Mouse (Mus musculus) layer of hippocampus, adult 18-20 months (tissue): Measurements from ENCODE around the gene Ramp1. TPM values are rescaled to one million over a fixed set of nuclear protein-coding genes. Genes with fewer than 3 reads are reported as not detected.

Source experiments
- DNase-seq, 2 experiments: peaks; one replicate each; pipeline ENCODE4 v3.0.0; 2022; ENCODE audit warnings: low spot score in 2 of 2
- long read RNA-seq: library from polyadenylated mRNA; stranded (forward); transcript quantifications from one replicate; pipeline ENCODE4 v2.0.0, GENCODE M21; 2021
- total RNA-seq, 2 experiments: library from RNA; stranded (reverse); gene quantifications; 2 replicates each; pipeline ENCODE4 v1.2.3; 2021

Gene Ramp1
- total RNA-seq, result 10 to 100 TPM; 58.6 to 64.0 TPM
- long read RNA-seq, transcript Ramp1-201 (3 exons, 2,325 nt), result major isoform, 49 of 54 reads
- long read RNA-seq, partial matches to known transcripts, result 1 of 54 reads
- long read RNA-seq, other reads (novel, unspliced or antisense), result 3 of 54 reads

DNA sequence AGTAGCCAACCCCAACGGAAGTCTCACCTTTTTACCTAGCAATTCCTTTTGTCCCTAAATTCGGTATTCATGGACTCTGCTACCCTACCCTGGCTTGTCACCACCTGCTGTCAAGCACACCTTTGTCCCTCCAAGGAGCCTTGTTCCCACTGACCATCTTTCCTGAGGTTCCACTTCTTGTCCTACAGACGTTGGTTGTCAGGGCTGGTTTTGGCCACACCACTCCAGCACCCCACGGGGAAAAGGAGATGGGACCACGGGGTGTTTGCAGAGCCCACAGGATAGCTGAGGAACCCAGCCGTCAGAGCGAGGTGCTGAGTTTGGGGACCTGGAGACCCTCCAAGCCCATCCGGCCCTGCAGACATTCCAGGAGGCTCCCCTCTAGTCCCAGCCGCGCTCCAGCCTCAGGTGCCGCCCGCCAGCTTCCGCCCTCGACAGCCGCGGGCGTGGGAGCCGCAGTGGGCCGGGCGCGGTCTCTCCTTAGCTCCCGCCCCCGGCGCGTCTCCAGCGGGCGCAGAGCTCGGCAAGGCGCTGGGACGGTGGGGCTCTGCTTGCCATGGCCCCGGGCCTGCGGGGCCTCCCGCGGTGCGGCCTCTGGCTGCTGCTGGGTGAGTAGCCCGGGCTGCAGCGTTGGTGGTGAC lies at the start of gene Ramp1:
TSS of gene Ramp1 (plus strand) at position 290 of the 641 bp plus-strand sequence.
- DNase-seq, result peak; percentile 51 to 67

DNA sequence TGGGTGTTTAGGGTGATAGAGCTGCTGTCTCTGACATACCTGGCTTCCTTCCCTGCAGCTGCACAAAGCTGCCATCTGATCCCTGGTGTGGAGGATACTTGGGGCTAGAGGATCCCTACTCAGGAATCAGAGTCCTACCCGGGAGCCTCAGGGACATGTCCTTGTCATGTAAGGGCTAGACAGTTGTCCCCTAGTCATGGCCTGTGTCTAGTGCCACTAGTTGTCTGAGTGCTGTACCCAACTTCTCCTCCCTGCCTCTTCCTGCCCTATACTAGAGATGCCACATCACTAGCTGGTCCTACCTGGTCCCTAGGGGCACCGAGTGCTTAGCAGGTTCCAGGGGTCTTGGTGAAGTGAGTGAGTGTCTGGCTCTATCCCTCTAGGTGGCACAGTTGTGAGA lies 42.6 kb upstream of the Ramp1 start:
- DNase-seq, result no peak

DNA sequence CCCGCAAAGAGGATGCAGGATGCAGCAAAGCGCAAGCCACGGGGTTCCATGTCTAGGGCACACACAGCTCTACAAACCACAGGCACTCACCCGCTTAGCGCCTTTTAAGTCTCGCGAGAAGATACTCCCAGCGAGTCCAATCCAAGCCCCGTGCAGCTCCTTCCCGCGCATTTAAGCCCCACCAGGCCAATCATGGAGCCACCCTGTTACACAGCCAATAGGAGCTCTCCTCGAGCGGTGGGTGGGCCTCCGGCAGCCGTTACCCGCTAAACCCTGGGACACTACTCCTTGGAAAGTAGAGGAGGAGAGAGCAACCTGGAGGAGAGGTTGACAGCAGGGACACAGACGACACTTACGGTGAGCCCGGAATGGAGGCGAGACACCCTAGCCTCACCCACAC lies 34.8 kb upstream of the Ramp1 start, which contains the start of gene Rbm44:
TSS of gene Rbm44 (plus strand) at position 277 of the 400 bp plus-strand sequence.
- no peak for DNase-seq

DNA sequence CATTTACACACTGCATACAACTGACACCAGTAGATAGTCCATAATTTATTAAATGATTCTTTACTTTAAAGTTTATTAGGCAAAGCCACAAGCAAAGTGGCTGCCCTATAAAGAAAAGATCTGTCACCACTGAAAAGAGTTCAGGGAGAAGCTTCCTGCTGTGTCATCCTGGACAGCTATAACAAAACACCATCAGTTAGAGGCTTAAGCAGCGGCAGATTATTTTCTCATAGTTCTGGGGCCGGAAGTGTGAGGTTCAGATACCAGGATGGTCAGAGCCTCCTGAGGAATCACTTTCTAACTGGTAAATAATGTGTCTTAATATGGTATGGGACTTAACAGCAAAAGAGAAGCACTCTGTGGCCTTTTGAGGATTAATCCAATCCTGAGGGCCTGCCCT lies 28.1 kb upstream of the Ramp1 start:
- DNase-seq, result no peak

DNA sequence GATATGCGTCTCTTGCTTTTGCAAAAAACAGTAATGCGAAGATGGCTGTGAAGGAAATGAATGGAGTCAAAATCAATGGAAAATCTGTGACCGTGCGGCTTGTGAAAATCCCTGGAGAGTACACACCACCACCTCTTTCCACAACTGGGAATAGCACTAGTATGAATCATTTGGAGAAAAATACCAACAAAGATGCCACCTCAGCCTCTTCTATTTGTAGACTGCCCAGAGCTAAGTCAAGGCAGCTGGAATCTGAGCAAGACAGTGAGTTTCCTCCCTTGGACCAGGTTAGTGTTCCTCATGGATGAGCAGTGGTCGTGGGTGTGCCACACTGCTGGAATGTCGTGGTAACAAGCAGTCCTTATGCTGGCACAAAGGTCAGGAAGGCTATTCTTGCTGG lies 12.8 kb upstream of the Ramp1 start:
- DNase-seq, result no peak

DNA sequence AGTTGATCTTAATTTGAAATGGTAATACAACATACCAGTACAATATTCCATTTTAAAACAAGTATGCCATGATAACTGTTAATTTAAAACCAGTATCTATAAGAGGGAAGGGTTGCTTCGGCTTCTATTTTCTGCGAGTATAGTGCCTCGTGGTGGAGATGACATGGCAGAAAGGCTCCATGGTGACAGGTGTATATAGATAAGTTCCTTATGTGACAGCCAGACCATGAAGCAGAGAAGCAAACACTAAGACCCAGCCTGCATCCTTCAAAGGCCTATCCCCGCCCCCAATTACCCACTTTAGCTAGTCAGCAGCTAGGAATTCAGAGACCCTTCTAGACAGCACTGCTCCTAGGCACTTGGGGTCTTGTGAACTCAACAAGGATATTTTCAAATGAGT lies 10.5 kb upstream of the Ramp1 start:
- DNase-seq, result no peak

DNA sequence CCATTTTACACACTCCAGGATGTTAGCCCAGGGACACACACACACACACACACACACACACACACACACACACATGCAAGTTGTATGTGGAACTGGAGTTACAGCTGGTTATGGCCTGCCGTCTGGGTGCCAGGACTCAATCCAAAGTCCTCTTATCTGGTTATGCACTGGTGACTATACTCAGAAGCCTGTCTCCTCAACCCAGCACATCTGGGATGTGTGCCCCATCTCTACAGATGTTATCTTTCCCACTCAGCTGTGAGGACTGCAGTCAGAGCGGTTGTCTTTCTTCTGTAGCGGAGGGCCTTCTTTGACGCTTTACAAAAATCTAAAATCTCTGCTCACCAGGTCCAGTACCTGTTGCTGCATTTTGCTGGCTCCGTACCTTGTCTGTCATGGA lies 4.8 kb upstream of the Ramp1 start:
- no peak for DNase-seq

DNA sequence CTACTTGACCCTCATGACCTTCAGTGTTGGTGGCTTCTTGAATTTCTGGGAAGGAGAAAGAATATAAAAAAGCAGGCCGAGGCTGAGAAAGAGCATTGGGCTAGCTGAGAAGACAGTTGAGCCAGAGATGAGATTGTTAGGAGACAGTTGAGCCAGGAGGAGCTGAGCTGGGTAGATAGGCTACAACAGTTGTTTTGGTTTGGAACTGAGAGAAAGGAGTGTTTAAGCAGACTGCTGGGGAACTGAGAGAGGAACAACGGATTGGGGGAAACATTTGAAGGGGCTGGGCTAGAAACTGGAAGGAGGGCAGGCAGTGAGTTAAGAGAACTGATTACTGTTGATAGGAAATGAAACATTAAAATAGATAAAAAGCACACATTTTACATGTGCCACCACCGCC lies 3.6 kb upstream of the Ramp1 start:
- DNase-seq, result no peak

DNA sequence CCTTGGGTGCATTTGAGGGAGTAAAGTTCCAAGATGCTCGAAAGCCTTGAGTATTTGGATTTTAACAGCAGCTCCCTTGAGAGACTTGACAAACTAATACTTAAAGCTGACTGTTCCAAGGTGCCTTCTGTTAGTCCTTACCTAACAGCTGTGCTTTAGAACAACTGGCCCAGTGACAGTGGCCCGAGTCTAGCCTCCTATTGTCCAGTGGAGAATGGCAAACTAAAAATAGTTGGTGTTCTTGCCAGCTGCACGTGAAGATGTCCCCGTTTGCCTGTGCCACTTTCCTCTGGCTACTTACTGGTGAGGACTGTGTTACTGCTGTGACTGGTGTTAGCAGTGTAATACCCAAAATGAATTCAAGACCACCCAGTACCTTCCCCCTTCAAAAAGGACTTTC lies 2.8 kb upstream of the Ramp1 start:
- no peak for DNase-seq

DNA sequence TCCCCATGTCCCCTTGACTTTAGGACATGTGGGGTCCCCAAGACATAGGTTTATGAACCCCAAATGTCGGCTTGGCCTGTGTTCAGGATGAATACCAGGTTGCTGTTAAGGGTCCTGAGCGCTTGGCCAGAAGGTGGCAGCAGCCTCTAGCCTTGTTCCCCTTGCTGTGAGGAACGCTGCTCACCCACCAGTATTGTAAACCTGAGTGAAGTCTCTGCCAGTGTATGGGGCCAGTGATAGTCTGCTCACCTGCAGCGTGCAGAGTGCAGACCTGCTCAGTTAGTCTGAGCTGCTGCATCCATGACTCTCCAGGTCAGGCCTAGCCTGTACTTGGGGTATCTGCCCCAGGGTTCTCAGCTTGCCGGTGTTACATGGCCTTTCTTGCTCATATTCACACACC lies 536 bp upstream of the Ramp1 start:
- peak; percentile 61 to 90 for DNase-seq

DNA sequence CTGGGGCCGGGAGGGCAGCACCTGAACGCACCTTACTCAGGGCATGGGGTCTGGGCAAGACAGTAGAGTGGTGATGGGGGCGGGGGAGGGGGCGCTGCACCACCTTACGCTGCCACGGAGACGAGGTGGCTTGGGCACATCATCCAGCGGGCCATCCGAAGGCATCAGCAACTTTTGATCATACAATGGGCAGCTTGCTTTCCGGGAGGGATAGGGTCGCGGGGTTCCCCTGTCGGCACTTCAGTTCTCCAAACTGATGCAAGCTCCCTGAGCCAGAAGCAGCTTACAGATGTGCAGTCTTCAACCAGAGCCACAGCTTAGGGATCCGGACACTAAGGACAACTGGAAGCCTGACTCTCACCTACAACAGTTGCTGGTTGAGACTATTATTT lies 548 bp downstream of the Ramp1 start:
- DNase-seq, result no peak

DNA sequence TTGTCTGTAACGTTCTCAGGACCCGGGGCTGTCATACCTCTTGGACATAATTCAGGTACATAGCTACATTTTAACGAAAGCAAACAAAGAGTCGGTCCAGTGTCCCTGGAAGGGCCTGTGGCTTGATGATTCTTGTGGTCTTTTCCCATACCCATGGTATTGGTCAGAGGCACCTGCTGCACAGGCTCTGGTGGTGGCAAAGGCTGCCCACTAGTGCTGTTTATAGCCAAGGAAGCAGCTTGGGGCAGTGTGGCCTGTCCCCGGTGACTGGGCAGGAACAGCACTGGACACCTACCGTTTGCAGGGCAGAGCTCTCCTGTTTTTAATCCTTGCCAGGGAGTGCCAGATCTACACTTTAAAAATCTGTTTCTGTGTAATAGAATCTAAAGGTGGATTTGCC lies 1.1 kb downstream of the Ramp1 start:
- no peak for DNase-seq

DNA sequence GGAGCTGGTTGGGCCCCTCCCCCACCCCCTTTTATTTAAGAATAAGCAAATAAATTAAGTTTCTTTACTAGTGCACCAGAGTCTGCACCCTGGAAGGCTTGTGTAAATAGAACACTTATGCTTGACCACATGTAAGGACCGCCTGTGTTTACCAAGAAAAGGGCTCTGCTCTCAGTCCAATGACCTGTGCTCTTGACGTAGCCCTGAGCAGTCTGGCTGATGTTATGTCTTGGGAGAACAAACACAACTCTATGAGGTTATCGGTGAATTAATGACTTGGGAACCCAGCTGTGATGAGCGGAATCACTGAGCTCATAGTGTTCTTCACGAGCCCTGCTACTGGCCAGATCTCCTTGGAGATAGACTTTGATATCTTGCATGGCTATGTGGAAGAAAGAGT lies 1.6 kb downstream of the Ramp1 start:
- DNase-seq, result no peak

DNA sequence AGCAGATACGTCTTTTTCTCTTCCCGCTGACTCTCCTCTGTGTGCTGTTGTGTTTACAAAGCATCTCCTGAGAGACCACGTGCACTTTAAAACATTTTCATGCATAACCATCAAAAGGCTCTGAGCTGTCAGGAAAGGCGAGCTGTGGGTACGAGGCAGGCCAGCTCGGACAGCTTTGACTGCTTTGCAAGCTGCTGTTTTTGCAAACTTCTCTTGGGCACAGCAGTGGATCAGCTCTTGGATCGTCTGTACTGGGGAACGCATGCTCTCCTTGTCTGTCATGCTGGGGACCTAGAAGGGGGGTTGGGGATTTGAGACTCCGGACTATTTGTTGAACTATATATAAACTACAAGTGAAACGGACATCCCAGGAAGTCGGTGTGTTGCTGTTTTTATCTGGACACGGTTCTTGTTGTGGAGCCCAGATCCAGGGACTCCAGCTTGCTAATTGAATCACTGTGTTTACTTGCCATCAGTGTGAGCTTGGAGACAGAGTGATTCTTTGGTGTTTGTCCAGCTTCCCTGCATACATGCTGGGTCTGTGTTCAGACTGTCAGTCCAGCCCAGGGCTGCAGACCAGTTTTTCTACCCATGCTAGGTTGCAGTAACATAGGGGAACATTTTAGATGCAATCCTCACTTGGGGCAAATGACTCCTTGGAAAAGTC lies 2.3 kb downstream of the Ramp1 start:
- DNase-seq, result no peak

DNA sequence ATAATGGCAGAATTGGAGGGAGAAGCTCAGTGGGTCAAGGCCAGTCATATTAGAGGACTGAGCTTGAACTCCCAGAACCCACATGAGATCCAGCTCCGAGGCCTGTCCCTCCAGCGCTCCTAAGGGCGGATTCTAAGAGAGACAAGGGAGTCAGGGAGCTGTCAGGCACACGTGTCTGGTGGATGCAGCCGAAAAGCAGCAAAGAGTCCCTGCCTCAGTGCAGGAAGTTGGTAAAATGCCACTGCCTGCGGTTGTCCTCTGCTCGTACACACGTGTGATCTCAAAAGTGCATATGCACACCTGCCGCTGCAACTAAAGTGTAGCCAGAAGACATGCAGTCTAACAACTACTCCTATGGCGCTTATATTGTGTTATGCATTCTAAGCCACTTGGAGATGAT lies 3.7 kb downstream of the Ramp1 start:
- no peak for DNase-seq

DNA sequence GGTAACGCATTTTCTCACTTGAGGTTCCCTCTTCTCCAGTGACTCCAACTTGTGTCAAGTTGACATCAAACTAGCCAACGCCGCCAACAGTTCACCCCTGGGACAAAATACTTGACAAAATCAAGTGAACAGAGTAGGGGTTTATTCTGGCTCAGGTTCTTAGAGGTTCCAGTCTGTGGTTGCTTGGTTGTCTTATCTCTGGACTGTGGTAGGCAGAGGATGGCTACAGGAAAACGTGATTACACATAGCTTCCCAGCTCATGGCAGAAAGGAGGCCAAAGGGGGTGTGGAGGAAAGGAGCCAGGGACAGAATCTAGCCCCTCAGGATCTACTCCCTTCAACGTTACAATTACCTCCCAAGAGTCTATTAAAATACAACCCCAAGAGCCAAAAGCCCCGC lies 7.1 kb downstream of the Ramp1 start:
- no peak for DNase-seq

DNA sequence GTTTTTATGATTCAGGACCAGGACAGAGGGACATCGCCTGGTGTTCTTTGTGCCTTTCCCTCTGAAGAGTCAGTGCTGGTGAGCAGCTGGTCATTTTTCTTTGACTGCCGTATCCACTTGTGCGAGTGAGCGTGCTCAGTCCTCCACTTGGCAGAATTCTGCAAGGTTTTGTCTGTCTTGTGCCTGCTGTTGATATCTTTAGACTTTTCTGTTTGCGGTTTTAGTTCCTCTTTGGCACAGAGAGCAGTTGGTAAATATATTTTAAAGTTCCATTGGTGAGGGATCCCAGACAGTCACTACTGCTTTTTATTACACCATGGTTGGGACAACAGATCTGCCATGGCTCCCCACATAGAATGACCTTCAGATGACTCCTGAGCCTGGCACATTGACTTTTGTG lies 7.7 kb downstream of the Ramp1 start:
- no peak for DNase-seq

DNA sequence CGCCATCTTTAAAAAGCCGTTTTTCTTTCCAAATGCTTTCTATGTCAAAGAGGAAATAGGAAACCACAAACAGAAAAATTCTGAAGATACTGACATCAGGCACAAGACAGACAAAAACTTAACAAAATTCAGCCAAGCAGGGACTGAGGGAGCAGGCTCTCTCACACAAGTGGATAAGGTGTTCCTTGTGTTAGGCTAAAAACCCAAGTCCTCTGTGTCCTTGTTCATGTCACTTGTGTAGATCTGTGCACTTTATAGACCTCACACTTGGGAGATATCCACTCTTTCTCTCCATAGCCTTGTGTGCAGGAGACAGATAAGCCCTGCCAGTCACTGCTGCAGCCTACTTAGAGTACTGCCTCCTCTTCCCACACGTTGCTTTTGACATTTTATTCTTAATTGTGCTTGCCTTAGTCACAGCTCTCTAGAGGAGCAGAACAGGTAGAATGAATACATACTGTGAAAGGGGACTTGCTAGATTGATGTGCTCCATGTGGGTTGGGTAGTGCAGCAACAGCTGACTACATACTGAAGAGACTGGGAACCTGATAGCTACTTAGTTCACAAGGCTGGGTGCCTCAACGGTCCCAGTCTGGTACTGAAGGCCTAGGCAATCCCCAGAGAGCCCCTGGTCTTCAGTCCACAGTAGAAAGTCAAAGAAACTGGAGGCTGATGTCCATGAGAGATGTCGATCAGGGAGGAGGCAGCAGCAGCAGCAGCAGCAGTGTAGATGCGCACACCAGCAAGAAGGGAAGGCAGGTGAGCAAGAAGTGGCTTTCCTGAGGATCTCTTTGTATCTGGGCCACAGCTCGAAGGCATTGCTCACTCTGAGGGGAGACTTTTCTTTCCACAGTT lies 8.4 kb downstream of the Ramp1 start:
- DNase-seq, result no peak

DNA sequence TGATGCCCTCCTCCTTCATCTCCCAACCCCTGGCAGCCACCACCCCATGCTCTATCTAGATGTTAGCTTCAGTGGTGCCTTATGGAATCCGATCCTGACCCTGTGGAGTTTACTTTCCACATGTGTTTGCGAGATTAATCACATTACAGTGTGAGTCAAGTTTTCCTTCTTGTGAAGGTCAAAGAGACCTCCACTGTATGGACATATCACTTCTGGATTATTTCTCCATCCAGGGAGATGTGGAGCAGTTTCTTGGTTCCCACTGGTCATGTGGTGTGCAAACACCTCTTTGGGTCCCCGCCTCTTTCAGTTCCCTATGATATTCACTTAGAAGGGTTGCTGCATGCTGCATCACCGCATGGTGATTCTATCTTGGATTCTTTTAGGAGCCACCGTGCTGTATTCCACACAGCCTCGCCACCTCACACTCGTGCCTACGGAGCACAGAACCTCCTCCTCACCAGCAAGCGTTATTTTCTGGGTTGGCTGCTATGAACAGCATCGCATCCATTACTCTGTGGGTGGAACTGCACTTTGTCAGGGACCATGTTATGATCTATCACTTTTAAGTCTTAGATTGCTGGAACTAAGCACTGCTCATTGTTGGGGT lies 9.3 kb downstream of the Ramp1 start:
- peak in 1 of 2 experiments; percentile 70 for DNase-seq

DNA sequence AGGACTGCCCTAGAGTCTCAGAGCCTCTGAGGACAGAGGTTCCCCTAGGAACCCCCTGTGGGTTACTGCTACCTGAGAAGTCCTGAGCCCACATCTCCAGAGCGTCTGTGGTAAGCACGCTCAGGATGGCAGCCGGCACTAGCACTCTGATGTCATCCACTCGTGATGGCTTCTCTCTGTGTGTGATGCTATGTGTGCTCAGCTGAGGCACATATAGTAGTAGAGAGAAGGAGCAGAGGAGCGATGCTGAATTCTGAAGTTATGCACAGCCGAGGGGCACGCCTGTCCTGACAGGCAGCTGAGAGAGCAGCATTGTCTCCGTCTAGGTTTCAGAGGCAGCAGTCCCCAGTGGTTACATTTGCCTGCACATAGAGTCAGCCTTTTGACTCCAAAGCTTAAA lies 12.6 kb downstream of the Ramp1 start:
- no peak for DNase-seq

DNA sequence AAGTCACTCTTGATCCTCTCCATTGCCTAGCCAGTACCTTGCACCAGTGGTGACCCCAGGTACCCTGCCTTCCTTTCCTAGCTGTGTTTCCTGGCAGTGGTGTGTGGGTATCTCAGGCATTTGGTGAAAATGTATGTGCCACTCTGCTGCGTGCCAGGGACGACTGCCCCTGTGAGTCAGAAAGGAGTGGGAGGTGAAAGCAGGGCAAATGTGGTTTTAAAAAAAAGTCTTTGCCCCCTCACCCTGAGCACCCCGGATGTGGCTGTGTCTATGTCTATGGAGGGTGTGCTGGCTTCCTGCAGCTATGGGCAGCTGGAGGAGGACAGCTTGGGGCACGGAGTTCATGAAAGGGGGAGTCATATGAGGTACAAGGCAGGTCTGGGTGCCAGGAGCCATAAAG lies 13.6 kb downstream of the Ramp1 start:
- no peak for DNase-seq

DNA sequence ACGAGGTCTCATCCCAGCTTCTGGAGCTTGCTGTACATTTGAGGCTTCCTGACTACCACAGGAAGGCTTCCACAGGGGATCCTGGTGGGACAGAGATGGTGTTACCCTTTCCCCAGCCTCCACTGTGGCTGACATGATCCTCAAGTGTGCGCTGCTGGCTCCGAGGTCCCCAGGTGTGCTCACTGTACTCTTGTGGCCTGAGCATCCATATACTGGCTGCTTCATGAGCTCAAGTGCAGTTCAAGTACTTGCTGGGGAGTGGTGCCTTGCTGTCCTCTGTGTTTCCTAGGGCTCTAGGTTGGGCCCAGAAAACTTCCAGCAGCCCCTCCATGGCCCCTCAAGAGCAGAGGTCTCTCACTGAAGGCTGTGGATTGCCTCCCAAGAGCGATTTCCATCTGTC lies 14.1 kb downstream of the Ramp1 start:
- no peak for DNase-seq
